Mouse (Mus musculus): ENCODE data around the gene Gm2115. TPM values are rescaled to one million over a fixed set of nuclear protein-coding genes. Genes with fewer than 3 reads are reported as not detected.

Gene Gm2115
- 0.56 and 0.91 TPM in 2 replicates for polyA plus RNA-seq (2016; fragmentation: Nextera tagmentation; extraction: Ambion mirVana)

DNA sequence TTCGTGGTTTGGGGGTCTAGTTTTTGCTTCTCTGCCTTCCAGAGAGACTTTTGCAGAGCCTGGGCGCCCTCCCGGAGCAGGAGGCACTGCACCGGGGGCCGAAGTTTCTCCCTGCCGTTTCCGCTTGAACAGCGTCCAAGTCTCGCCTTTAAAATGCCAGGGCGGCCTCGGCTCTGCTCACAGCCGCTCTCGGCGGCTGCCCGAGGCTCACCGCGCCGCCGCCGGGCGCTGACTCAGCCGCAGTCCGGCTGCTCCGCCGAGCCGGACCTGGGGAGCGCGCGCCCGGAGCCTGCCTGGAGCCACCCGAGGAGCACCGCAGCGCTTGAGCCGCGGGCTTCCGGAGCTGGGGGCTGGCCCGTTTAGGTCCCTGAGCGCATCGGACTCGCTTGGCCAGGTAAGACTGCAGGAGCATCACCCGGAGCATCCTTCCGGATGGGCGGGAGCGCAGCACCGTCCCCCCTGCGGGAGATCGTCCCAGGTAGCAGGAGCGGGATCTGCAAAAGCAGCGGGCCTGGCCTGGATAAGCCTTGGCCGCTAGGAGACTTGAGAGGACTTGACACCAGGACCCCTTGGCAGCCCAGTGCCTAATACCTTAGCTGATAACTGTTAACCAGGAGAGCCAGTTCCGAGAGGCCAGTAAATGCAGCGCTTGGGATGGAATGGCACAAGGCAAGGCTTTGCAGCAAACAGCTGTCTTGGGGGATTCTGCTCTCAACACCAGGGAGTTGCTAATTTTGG, at the start of gene Gm2115:
Gene Gm2115 (plus strand): TSS at position 159 of the 738 bp plus-strand sequence.
- H3K9me3 ChIP-seq, result no peaks in the 10 kb centered on the region
- peak within 1 kb of the TSS; percentile 60 for H3K9ac ChIP-seq (replicated peaks)
- 2% methylated on average over 52 of the region's 52 CpGs for WGBS
- ATAC-seq (ENCODE audit: low FRiP score, low read depth), result peak; percentile 94
- H3K27ac ChIP-seq (replicated peaks), result no peak within 1 kb of the TSS
- H3K4me3 ChIP-seq, result peak within 1 kb of the TSS; percentile 53
- peaks cover 26% of the 10 kb centered on the region for H3K27me3 ChIP-seq
- H3K36me3 ChIP-seq, result no peaks in the 10 kb centered on the region
- H3K4me1 ChIP-seq, result peaks cover 7% of the 10 kb centered on the region
- peak within 1 kb of the TSS; percentile 92 for H3K4me2 ChIP-seq (replicated peaks)

DNA sequence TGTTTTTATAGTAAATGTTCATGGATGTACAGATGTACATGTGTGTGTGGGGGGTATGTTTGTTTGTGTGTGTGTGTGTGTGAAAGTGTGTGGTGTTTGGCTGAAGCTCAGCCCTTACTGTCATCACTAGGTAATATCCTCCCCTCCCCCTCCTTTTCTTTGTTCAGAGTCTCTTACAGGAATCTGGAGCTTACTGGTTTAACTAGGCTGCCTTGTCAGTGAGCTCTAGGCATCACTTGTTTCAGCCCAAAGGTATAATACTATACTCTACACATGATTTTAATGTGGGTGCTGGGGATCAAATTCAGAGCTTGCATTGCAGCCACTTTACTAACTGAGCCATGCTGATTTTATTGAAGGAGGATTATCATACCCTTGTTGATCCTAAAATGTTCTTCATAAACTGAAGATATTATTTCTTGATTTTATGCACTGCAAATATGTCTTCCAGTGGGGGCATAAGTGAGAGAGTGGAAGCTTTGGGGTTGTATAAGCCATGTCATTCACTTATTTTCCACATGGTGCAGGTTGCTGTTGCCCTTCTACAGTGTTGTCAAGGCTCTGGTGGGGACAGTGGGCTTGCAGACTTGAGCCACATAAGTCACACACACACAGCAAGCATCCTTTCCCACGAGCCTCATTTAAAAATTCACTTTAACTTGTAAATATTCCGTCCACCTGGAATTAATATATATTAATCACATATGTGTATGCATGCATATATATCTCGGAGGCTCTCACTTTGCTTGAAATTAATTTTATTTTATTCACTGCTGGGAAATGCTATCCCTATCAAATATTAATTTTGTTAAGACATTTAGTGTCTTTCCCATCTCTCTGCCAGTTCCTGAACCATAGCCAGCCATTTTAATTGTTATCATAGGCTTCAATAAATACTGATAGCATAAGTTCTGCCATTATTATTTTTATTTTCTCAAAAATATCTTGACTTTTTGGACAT, 45.0 kb upstream of the Gm2115 start:
- H3K27me3 ChIP-seq, result no peaks in the 10 kb centered on the region
- no peak for ATAC-seq (ENCODE audit: low FRiP score, low read depth)
- no peak overlapping the region for H3K4me3 ChIP-seq
- H3K27ac ChIP-seq (replicated peaks), result no peak overlapping the region
- no peaks in the 10 kb centered on the region for H3K4me1 ChIP-seq
- no peak overlapping the region for H3K4me2 ChIP-seq (replicated peaks)
- no peaks in the 10 kb centered on the region for H3K36me3 ChIP-seq
- H3K9ac ChIP-seq (replicated peaks), result no peak overlapping the region
- H3K9me3 ChIP-seq, result no peaks in the 10 kb centered on the region
- WGBS, result 78% methylated on average over 3 of the region's 3 CpGs

GRCm38 (mm10) chr7:84486485-84486884, 42.3 kb upstream of the Gm2115 start:
- Histone ChIP-seq H3K4me2 (replicated peaks) (no peak overlapping the region), H3K4me1 (no peaks in the 10 kb centered on the region), H3K27me3 (no peaks in the 10 kb centered on the region), H3K9ac (replicated peaks) (no peak overlapping the region), H3K27ac (replicated peaks) (no peak overlapping the region), H3K9me3 (no peaks in the 10 kb centered on the region), H3K4me3 (no peak overlapping the region), H3K36me3 (no peaks in the 10 kb centered on the region)
- no peak for ATAC-seq (ENCODE audit: low FRiP score, low read depth)
- 85% methylated on average over 2 of the region's 2 CpGs for WGBS

DNA sequence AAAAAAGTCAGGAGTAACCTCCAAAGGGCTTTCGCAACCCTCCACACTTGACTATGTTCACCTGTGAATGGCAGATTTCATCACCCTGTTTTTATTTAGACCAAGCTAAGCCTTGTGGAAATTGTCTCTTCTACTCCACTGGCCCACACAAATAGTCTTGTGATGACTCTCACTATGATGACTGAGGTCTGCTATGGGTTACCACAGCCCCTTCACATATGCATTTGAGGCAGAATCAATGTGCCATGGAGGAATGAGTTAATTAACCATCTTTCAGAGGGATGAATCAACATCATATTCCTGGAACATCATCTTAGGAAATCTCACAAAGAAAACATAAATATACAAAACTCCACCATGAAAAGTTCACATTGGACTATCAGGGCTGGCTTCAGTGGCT, 25.6 kb upstream of the Gm2115 start:
- no peaks in the 10 kb centered on the region for H3K27me3 ChIP-seq
- no peaks in the 10 kb centered on the region for H3K9me3 ChIP-seq
- WGBS, result 100% methylated on average over 1 of the region's 1 CpGs
- H3K9ac ChIP-seq (replicated peaks), result no peak overlapping the region
- no peaks in the 10 kb centered on the region for H3K36me3 ChIP-seq
- ATAC-seq (ENCODE audit: low FRiP score, low read depth), result no peak
- no peak overlapping the region for H3K27ac ChIP-seq (replicated peaks)
- H3K4me2 ChIP-seq (replicated peaks), result no peak overlapping the region
- H3K4me1 ChIP-seq, result no peaks in the 10 kb centered on the region
- H3K4me3 ChIP-seq, result no peak overlapping the region

GRCm38 (mm10) chr7:84518533-84519198, 10.1 kb upstream of the Gm2115 start:
- Histone ChIP-seq H3K4me1 (no peaks in the 10 kb centered on the region), H3K27me3 (no peaks in the 10 kb centered on the region), H3K4me2 (replicated peaks) (no peak overlapping the region), H3K27ac (replicated peaks) (no peak overlapping the region), H3K36me3 (no peaks in the 10 kb centered on the region), H3K9ac (replicated peaks) (no peak overlapping the region), H3K4me3 (no peak overlapping the region), H3K9me3 (no peaks in the 10 kb centered on the region)
- ATAC-seq (ENCODE audit: low FRiP score, low read depth), result no peak

GRCm38 (mm10) chr7:84521329-84521728, 7.4 kb upstream of the Gm2115 start:
- WGBS, result 88% methylated on average over 1 of the region's 1 CpGs

DNA sequence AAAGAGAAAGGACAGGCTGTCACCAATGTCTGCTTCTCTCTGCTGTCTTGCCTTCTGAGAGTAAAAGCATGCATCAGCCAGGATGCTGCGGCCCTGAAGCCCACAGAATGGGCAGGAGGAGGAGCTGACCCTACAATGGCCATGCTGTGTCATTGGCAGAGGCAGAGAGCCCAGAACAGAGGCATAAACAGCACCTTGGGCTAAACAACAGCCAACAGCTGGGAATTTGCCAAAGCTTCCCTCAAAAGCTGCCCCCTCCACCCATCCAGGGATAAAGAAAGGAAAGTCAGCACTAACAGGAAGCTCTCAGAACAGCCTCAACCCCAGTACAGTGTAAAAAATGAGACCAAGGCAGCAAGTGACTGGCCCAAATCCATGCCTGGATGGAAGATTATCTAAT, 6.3 kb upstream of the Gm2115 start:
- WGBS, result 50% methylated on average over 1 of the region's 1 CpGs
- no peak overlapping the region for H3K4me2 ChIP-seq (replicated peaks)
- no peaks in the 10 kb centered on the region for H3K4me1 ChIP-seq
- ATAC-seq (ENCODE audit: low FRiP score, low read depth), result no peak
- no peak overlapping the region for H3K27ac ChIP-seq (replicated peaks)
- no peaks in the 10 kb centered on the region for H3K9me3 ChIP-seq
- H3K27me3 ChIP-seq, result no peaks in the 10 kb centered on the region
- H3K36me3 ChIP-seq, result no peaks in the 10 kb centered on the region
- H3K9ac ChIP-seq (replicated peaks), result no peak overlapping the region
- no peak overlapping the region for H3K4me3 ChIP-seq

More at GRCm38 (mm10) chr7:84521329-84521728, 7.4 kb upstream of the Gm2115 start:
- ATAC-seq (ENCODE audit: low FRiP score, low read depth), result no peak
- Histone ChIP-seq H3K4me2 (replicated peaks) (no peak overlapping the region), H3K9me3 (no peaks in the 10 kb centered on the region), H3K27ac (replicated peaks) (no peak overlapping the region), H3K4me3 (no peak overlapping the region), H3K36me3 (no peaks in the 10 kb centered on the region), H3K27me3 (no peaks in the 10 kb centered on the region), H3K4me1 (no peaks in the 10 kb centered on the region), H3K9ac (replicated peaks) (no peak overlapping the region)

DNA sequence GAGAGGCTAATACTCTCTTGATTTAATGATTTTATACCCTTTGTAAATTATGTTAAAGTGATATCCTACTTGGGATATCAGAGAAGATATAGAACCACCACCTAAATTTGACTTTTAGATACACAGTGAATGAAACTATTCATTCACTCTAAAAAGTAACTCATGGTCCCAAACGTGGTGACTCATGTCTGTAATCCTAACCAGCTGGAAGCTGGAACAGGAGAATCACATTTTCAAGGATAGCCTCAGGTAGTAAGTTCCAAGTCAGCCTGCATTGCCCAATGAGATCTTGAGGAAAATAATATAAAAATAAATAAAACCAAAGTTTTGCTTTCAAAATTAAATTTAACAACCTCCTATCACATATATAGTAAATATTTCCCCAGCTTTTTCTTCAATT, 2.6 kb upstream of the Gm2115 start:
- no peak overlapping the region for H3K4me3 ChIP-seq
- H3K27me3 ChIP-seq, result peaks cover 26% of the 10 kb centered on the region
- no peak overlapping the region for H3K27ac ChIP-seq (replicated peaks)
- no peaks in the 10 kb centered on the region for H3K36me3 ChIP-seq
- ATAC-seq (ENCODE audit: low FRiP score, low read depth), result no peak
- H3K4me1 ChIP-seq, result peaks cover 7% of the 10 kb centered on the region
- WGBS, result 64% methylated on average over 1 of the region's 1 CpGs
- H3K9ac ChIP-seq (replicated peaks), result no peak overlapping the region
- no peaks in the 10 kb centered on the region for H3K9me3 ChIP-seq
- H3K4me2 ChIP-seq (replicated peaks), result no peak overlapping the region

- 89% methylated on average over 1 of the region's 1 CpGs for WGBS
- Histone ChIP-seq H3K9me3 (no peaks in the 10 kb centered on the region), H3K4me1 (peaks cover 7% of the 10 kb centered on the region), H3K27ac (replicated peaks) (no peak overlapping the region), H3K4me3 (no peak overlapping the region), H3K4me2 (replicated peaks) (no peak overlapping the region), H3K36me3 (no peaks in the 10 kb centered on the region), H3K27me3 (peaks cover 23% of the 10 kb centered on the region), H3K9ac (replicated peaks) (no peak overlapping the region)
- ATAC-seq (ENCODE audit: low FRiP score, low read depth), result no peak
These were observed 4.0 kb downstream of the Gm2115 start for GRCm38 (mm10) chr7:84532795-84533194.

- no peak overlapping the region for H3K4me3 ChIP-seq
- no peak overlapping the region for H3K4me2 ChIP-seq (replicated peaks)
- peaks cover 7% of the 10 kb centered on the region for H3K27me3 ChIP-seq
- H3K27ac ChIP-seq (replicated peaks), result no peak overlapping the region
- no peaks in the 10 kb centered on the region for H3K4me1 ChIP-seq
- ATAC-seq (ENCODE audit: low FRiP score, low read depth), result no peak
- H3K9me3 ChIP-seq, result no peaks in the 10 kb centered on the region
- no peak overlapping the region for H3K9ac ChIP-seq (replicated peaks)
- WGBS, result 73% methylated on average over 3 of the region's 3 CpGs
- H3K36me3 ChIP-seq, result no peaks in the 10 kb centered on the region
These were observed 5.9 kb downstream of the Gm2115 start for GRCm38 (mm10) chr7:84534632-84535031.

- H3K27ac ChIP-seq (replicated peaks), result no peak overlapping the region
- H3K36me3 ChIP-seq, result no peaks in the 10 kb centered on the region
- H3K4me2 ChIP-seq (replicated peaks), result no peak overlapping the region
- no peak overlapping the region for H3K4me3 ChIP-seq
- ATAC-seq (ENCODE audit: low FRiP score, low read depth), result no peak
- no peaks in the 10 kb centered on the region for H3K4me1 ChIP-seq
- H3K9me3 ChIP-seq, result no peaks in the 10 kb centered on the region
- H3K9ac ChIP-seq (replicated peaks), result no peak overlapping the region
- 89% methylated on average over 4 of the region's 4 CpGs for WGBS
- H3K27me3 ChIP-seq, result no peaks in the 10 kb centered on the region
These were observed 16.2 kb downstream of the Gm2115 start for GRCm38 (mm10) chr7:84544946-84545345.

DNA sequence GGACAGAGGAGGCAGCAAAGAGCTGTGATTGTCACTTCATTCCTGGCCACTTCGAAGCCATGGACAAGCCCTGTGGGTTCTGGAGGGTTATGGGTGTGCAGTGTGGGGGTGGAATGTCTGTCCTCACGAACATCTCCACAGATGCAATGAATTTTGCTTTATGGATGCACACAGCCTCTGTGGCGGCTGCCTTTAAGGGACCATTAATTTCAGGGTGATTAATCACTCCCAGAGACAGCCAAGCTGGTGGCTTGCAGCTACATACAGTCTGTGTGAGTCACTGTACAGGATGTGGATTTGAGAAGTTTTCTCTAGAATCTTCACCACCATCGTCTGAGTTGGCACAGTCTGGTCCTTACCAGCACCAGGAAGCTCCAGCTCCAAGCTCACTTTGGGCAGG, 17.9 kb downstream of the Gm2115 start:
- WGBS, result 82% methylated on average over 4 of the region's 4 CpGs
- H3K4me3 ChIP-seq, result no peak overlapping the region
- H3K27me3 ChIP-seq, result no peaks in the 10 kb centered on the region
- no peaks in the 10 kb centered on the region for H3K4me1 ChIP-seq
- H3K9me3 ChIP-seq, result no peaks in the 10 kb centered on the region
- H3K27ac ChIP-seq (replicated peaks), result no peak overlapping the region
- H3K9ac ChIP-seq (replicated peaks), result no peak overlapping the region
- H3K4me2 ChIP-seq (replicated peaks), result no peak overlapping the region
- no peaks in the 10 kb centered on the region for H3K36me3 ChIP-seq
- no peak for ATAC-seq (ENCODE audit: low FRiP score, low read depth)
